In the genomic region with DNA sequence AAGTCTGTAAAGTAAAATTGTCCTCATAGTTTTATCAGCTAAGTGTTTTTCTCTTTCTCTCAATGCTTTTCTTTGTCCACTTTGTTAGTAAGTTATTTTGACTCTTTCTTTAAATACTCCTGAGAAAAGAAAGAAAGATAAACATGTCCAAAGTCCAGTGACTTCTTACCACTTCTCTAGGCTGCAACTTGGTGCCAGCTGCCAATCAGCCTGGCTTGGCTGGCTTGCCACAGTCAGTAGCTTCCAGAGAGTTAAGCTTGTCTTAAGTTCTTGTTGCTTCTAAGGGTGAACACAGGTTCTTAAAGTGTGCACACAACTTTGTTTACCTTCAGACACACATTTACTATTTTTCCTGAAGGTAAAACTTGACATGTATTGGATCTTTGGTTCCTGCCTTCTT, we compare ENCODE assay signal across 33 mouse cellular contexts. TPM values are rescaled to one million over a fixed set of nuclear protein-coding genes. Genes with fewer than 3 reads are reported as not detected.
DNase-seq lines count a peak whose midpoint lies in the region; ATAC-seq and TF ChIP-seq lines count a peak whose summit lies in the region.
"Had no signal": no experiment of that assay in that cellular context is flagged by ENCODE, and none has a peak within 500 bp of the region (broad histone marks: within the 10 kb centered on the region; RNA-seq: fewer than 3 reads in every experiment).

No protein-coding gene starts in this region.

- no peak for TF ChIP-seq CTCF in liver, adult 2 months (IDR thresholded peaks at IDR 0.05; ENCODE audit: low read depth, low read length)
- no peak for TF ChIP-seq CTCF in stomach, postnatal 0 days (IDR thresholded peaks at IDR 0.05; ENCODE audit: low read depth)

- H3K27ac ChIP-seq in intestine, embryonic 16.5 days (ENCODE audit: low read length) = 0 out of 2 replicates have a peak overlapping the region, but pooled peaks have one; percentile 29
- H3K27ac ChIP-seq in intestine, embryonic 15.5 days = no peak overlapping the region
- no peak overlapping the region for H3K27ac ChIP-seq in liver, adult 2 months (replicated peaks; ENCODE audit: insufficient read depth, low read depth, low read length)
- no peak overlapping the region for H3K27ac ChIP-seq in stomach, postnatal 0 days (replicated peaks)
- H3K27ac ChIP-seq: embryonic facial prominence, embryonic 12.5 days; hindbrain, embryonic 12.5 days; macrophage; neural tube, embryonic 15.5 days had no signal

- H3K27me3 ChIP-seq in intestine, embryonic 16.5 days (replicated peaks; ENCODE audit: control insufficient read depth, insufficient read depth, low read length) = no peaks in the 10 kb centered on the region
- H3K27me3 ChIP-seq in intestine, embryonic 15.5 days (replicated peaks) = no peaks in the 10 kb centered on the region
- H3K27me3 ChIP-seq in liver, adult 2 months (ENCODE audit: control insufficient read depth, insufficient read depth, low read length) = no peaks in the 10 kb centered on the region
- H3K27me3 ChIP-seq in stomach, postnatal 0 days (ENCODE audit: control insufficient read depth, insufficient read depth, low read length) = no peaks in the 10 kb centered on the region
- H3K27me3 ChIP-seq: embryonic facial prominence, embryonic 12.5 days; hindbrain, embryonic 12.5 days; neural tube, embryonic 15.5 days had no signal

- TF ChIP-seq EP300 in stomach, postnatal 0 days (optimal IDR thresholded peaks at IDR 0.05) = no peak

- H3K4me1 ChIP-seq in intestine, embryonic 16.5 days (ENCODE audit: control insufficient read depth, insufficient read depth, low read length) = peaks cover 8% of the 10 kb centered on the region
- peaks cover 9% of the 10 kb centered on the region for H3K4me1 ChIP-seq in intestine, embryonic 15.5 days (replicated peaks)
- H3K4me1 ChIP-seq in liver, adult 2 months (ENCODE audit: control insufficient read depth, insufficient read depth, low read length) = peaks cover 6% of the 10 kb centered on the region
- H3K4me1 ChIP-seq in stomach, postnatal 0 days (replicated peaks; ENCODE audit: control insufficient read depth, insufficient read depth) = peaks cover 4% of the 10 kb centered on the region; the same call in 1 of the 2 replicates

- TF ChIP-seq POLR2A in liver, adult 2 months (IDR thresholded peaks at IDR 0.05; ENCODE audit: extremely low read depth, insufficient read depth, low read length) = no peak

- H3K9ac ChIP-seq in intestine, embryonic 16.5 days (ENCODE audit: low read depth, low read length) = no peak overlapping the region
- H3K9ac ChIP-seq in intestine, embryonic 15.5 days = no peak overlapping the region
- H3K9ac ChIP-seq in liver, adult 2 months (ENCODE audit: low read depth, low read length) = no peak overlapping the region
- no peak overlapping the region for H3K9ac ChIP-seq in stomach, postnatal 0 days (ENCODE audit: low read length)
- H3K9ac ChIP-seq: embryonic facial prominence, embryonic 12.5 days; hindbrain, embryonic 12.5 days; neural tube, embryonic 15.5 days had no signal

- H3K79me2 ChIP-seq in liver, adult 2 months (ENCODE audit: control insufficient read depth, insufficient read depth, low read length) = peaks cover 11% of the 10 kb centered on the region; the same call in 1 of the 2 replicates

- H3K36me3 ChIP-seq in intestine, embryonic 16.5 days (ENCODE audit: control insufficient read depth, insufficient read depth, low read length) = no peaks in the 10 kb centered on the region
- 0 out of 2 replicates have a peak, but pooled peaks cover 5% of the 10 kb centered on the region for H3K36me3 ChIP-seq in intestine, embryonic 15.5 days
- peaks cover 6% of the 10 kb centered on the region for H3K36me3 ChIP-seq in liver, adult 2 months (ENCODE audit: control insufficient read depth, insufficient read depth, low read length)
- H3K36me3 ChIP-seq in stomach, postnatal 0 days (ENCODE audit: control insufficient read depth, insufficient read depth, low read length) = no peaks in the 10 kb centered on the region
- H3K36me3 ChIP-seq: embryonic facial prominence, embryonic 12.5 days; neural tube, embryonic 15.5 days had no signal

- ATAC-seq in intestine, embryonic 16.5 days = no peak
- ATAC-seq in intestine, embryonic 15.5 days = no peak
- peak; percentile 24; the same call in 1 of the 2 replicates for ATAC-seq in stomach, postnatal 0 days (ENCODE audit: low FRiP score, low TSS enrichment)
- ATAC-seq: forebrain, embryonic 14.5 days; lung, postnatal 0 days had no signal

- H3K4me2 ChIP-seq in intestine, embryonic 16.5 days (ENCODE audit: low read depth, low read length) = no peak overlapping the region
- H3K4me2 ChIP-seq in intestine, embryonic 15.5 days (replicated peaks) = no peak overlapping the region
- H3K4me2 ChIP-seq in stomach, postnatal 0 days (replicated peaks; ENCODE audit: low read depth) = no peak overlapping the region
- H3K4me2 ChIP-seq: embryonic facial prominence, embryonic 12.5 days; heart, embryonic 11.5 days; hindbrain, embryonic 12.5 days; liver, embryonic 11.5 days; neural tube, embryonic 15.5 days had no signal

- H3K9me3 ChIP-seq in intestine, embryonic 16.5 days (ENCODE audit: control insufficient read depth, low read length) = no peaks in the 10 kb centered on the region
- no peaks in the 10 kb centered on the region for H3K9me3 ChIP-seq in intestine, embryonic 15.5 days
- H3K9me3 ChIP-seq in stomach, postnatal 0 days (ENCODE audit: control insufficient read depth, low read length) = no peaks in the 10 kb centered on the region
- H3K9me3 ChIP-seq: embryonic facial prominence, embryonic 12.5 days; G1E; hindbrain, embryonic 12.5 days; neural tube, embryonic 15.5 days had no signal

- DNase-seq in liver, adult 2 months (ENCODE audit: extremely low read depth, low read depth, low spot score) = peak; percentile 70
- DNase-seq in liver = no peak
- DNase-seq in kidney, postnatal 10 days = peak; percentile 34
- DNase-seq in stomach, postnatal 0 days (ENCODE audit: low spot score) = peak; percentile 36
- DNase-seq in embryo, embryonic 11 days = no peak
- DNase-seq: adrenal gland, postnatal 10 days; cerebellum, adult 9-10 months; cerebellum, postnatal 36 days; gastrocnemius, postnatal 14 days; heart, postnatal 36 days; lung, adult 18-20 months; midbrain, embryonic 14.5 days; right cerebral cortex, postnatal 25 days; spleen, adult 18-20 months; thymus, adult 2 months; thymus, postnatal 4 days had no signal

- H3K4me3 ChIP-seq in intestine, embryonic 16.5 days (ENCODE audit: low read length) = no peak overlapping the region
- H3K4me3 ChIP-seq in intestine, embryonic 15.5 days (replicated peaks) = no peak overlapping the region
- no peak overlapping the region for H3K4me3 ChIP-seq in liver, adult 2 months (ENCODE audit: insufficient read depth, low read depth, low read length)
- H3K4me3 ChIP-seq in stomach, postnatal 0 days (ENCODE audit: low read depth, low read length) = no peak overlapping the region
- H3K4me3 ChIP-seq: embryonic facial prominence, embryonic 12.5 days; hindbrain, embryonic 12.5 days; neural tube, embryonic 15.5 days had no signal

RNA-seq across cellular contexts. Expression of a gene that starts 3.0 kb away (rescaled TPM):
- 36.1 and 38.7 TPM in 2 replicates for polyA plus RNA-seq in intestine, embryonic 16.5 days (2015; fragmentation: Nextera tagmentation; extraction: Ambion mirVana)
- 41.7 and 43.6 TPM in 2 replicates for polyA plus RNA-seq in intestine, embryonic 15.5 days (2015; fragmentation: Nextera tagmentation; extraction: Ambion mirVana)
- total RNA-seq in liver, adult 2 months (2014; rRNA removed) = 54.2 and 56.9 TPM in 2 replicates
- polyA plus RNA-seq in liver, adult 2 months (2012; rRNA removed) = 15.7 and 17.7 TPM in 2 replicates
- polyA plus RNA-seq in stomach, postnatal 0 days (2015; fragmentation: Nextera tagmentation; extraction: Ambion mirVana) = 29.1 and 31.6 TPM in 2 replicates

RNA-seq across cellular contexts. Expression of a gene that starts 43.9 kb away (rescaled TPM):
- not detected in 2 replicates for polyA plus RNA-seq in intestine, embryonic 16.5 days (2015; fragmentation: Nextera tagmentation; extraction: Ambion mirVana)
- polyA plus RNA-seq in intestine, embryonic 15.5 days (2015; fragmentation: Nextera tagmentation; extraction: Ambion mirVana) = not detected in 2 replicates
- total RNA-seq in liver, adult 2 months (2014; rRNA removed) = not detected in 2 replicates
- not detected in 2 replicates for polyA plus RNA-seq in liver, adult 2 months (2012; rRNA removed)
- not detected in 2 replicates for polyA plus RNA-seq in stomach, postnatal 0 days (2015; fragmentation: Nextera tagmentation; extraction: Ambion mirVana)
- total RNA-seq: adrenal gland, postnatal 10 days; G1E; gastrocnemius, postnatal 14 days; granulocyte monocyte progenitor cell, adult 5-6 weeks; heart, postnatal 36 days; left cerebral cortex, postnatal 14 days; megakaryocyte-erythroid progenitor cell, adult 5-6 weeks had no signal
- polyA plus RNA-seq: embryonic facial prominence, embryonic 12.5 days; forebrain, embryonic 14.5 days; heart, embryonic 11.5 days; heart, embryonic 16.5 days; hindbrain, embryonic 12.5 days; large intestine, adult 2 months; limb, embryonic 11.5 days; liver, embryonic 11.5 days; lung, postnatal 0 days; macrophage; midbrain, embryonic 14.5 days; neural tube, embryonic 15.5 days; thymus, adult 2 months had no signal

RNA-seq across cellular contexts. Expression of a gene that starts 56.4 kb away (rescaled TPM):
- polyA plus RNA-seq in intestine, embryonic 16.5 days (2015; fragmentation: Nextera tagmentation; extraction: Ambion mirVana) = 131 and 133 TPM in 2 replicates
- 114 and 117 TPM in 2 replicates for polyA plus RNA-seq in intestine, embryonic 15.5 days (2015; fragmentation: Nextera tagmentation; extraction: Ambion mirVana)
- 32.4 and 38.9 TPM in 2 replicates for total RNA-seq in liver, adult 2 months (2014; rRNA removed)
- 52.8 and 56.9 TPM in 2 replicates for polyA plus RNA-seq in liver, adult 2 months (2012; rRNA removed)
- polyA plus RNA-seq in stomach, postnatal 0 days (2015; fragmentation: Nextera tagmentation; extraction: Ambion mirVana) = 73.4 and 77.1 TPM in 2 replicates

Comparison
In these comparisons a context has a peak if more than half of its experiments do, and no peak if none do; other contexts are left out.
1. DNase-seq: peak in liver, adult 2 months (single experiment), kidney, postnatal 10 days (single experiment) and stomach, postnatal 0 days (single experiment); none in liver (single experiment) and embryo, embryonic 11 days (single experiment).